Mouse (Mus musculus) gastrocnemius, postnatal 4 days (tissue): ENCODE measurements around the gene Cers6. TPM values are rescaled to one million over a fixed set of nuclear protein-coding genes. Genes with fewer than 3 reads are reported as not detected.

ENCODE experiments used
- DNase-seq, 2 experiments: peaks; one replicate each; pipeline ENCODE4 v3.0.0; 2021 to 2022; ENCODE audit warnings: low spot score in 2 of 2, mixed read lengths in 2 of 2
- total RNA-seq, 2 experiments: library from RNA; stranded (reverse); gene quantifications; 2 replicates each; pipeline ENCODE4 v1.2.3; 2021

Gene Cers6
- total RNA-seq, 2 experiments from 2014 or later: 11.4 to 11.7 TPM

GRCm38 (mm10) chr2:68915742-68916141 lies 54.5 kb downstream of the Cers6 start:
- DNase-seq: no peak

GRCm38 (mm10) chr2:68916299-68916698 lies 55.1 kb downstream of the Cers6 start:
- DNase-seq: no peak

DNA sequence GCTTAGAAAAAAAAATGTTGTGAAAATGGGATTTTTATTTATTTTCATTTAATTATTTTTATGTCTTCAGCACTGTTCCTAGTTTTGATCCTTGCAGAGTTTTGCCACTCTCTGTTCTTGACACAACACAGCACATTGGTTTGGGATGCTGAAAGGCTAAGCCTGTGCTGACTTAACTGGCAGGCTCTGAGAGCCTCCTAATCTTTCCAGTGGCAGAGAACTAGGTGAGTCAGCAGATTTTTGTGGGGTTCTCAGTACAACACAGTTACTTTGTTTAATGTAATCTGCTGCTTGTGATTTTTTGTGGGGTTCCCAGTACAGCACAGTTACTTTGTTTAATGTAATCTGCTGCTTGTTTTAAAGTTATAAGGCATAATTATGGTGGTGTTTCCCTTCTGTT lies 55.8 kb downstream of the Cers6 start:
- DNase-seq: no peak

GRCm38 (mm10) chr2:68917524-68917923 lies 56.3 kb downstream of the Cers6 start:
- no peak for DNase-seq

- DNase-seq: no peak
Observed at GRCm38 (mm10) chr2:68924344-68924743, 63.1 kb downstream of the Cers6 start.

DNA sequence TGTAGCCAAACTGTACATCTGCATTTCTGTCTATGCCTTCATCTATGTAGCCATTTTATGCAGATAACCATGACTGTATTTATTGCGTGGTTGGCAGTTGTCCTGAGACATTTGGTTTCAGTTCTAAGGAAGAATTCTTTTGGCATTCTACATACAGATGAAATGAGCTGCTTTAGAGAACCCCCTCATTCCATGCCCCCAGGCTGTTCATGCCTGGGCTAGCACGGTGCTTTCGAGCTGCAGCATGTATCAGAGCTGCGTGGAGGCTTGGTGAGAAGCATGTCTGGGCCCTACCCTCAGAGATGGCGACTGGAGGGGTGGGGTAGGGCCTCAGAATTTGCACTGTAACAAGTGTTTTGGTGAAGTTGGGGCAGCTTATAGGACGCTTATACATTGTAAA lies 64.3 kb downstream of the Cers6 start:
- DNase-seq: no peak

DNA sequence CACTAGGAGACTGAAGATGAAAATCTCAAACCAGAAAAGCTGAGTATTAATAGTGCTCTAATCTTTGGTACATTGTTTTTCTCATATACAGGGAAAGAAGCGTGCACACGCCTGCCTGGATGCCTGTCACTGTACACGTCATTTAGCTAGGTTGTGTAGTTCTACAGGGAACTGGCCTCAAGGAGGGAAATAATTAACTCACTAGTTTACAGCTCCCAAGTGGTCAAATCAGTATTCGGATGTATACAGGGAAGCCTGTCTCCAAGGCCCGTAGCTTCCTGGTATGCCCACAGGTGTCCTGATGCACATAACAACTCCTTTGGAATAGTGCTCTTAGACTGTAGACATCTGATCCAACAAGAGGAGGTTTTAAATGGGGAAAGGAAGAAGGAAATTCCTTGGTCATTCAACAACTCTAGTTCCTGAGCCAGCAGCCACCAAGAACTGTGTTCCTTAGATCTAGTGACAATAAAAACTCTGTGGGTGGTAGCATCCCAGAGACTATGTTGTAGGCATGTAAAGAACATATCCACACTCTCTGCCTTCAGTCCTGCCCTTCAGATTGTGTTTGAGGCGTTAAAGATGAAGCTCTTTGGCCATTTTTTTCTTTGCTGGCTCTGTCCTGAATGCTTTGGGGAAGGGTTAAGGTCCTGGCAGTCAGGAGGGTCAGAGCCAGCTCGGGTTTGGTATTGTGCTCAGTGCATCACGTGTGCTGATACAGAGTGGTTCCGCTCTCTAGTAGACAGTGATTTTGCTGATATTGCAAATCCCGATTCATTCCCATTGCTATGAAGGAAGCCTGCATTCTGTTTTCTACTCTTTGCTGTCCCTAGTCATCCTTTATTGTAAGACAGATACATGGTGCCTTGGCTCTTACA lies 65.9 kb downstream of the Cers6 start:
- no peak for DNase-seq

GRCm38 (mm10) chr2:68932240-68932639 lies 71.0 kb downstream of the Cers6 start:
- DNase-seq: no peak

- no peak for DNase-seq
Observed at GRCm38 (mm10) chr2:68932656-68933055, 71.4 kb downstream of the Cers6 start.

- no peak for DNase-seq
Observed at GRCm38 (mm10) chr2:68934651-68935050, 73.4 kb downstream of the Cers6 start.

GRCm38 (mm10) chr2:68935721-68936294 lies 74.6 kb downstream of the Cers6 start:
- no peak for DNase-seq

DNA sequence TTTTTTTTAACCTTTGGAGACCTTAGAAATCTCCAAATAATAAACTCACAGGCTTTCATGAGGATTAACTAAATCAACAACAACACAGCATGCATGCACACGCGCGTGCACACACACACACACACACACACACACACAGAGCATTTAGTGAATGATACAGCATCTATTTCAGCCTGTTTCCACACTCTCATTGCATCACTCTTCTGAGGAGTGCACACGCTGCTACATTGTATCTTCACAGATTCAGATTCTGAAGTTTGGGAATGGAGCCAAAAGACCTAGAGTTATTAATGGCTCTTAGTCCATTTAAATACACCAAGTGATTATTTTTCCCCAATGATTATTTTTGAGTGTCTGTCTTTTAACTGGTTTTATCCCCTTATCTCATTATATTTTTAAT lies 75.5 kb downstream of the Cers6 start:
- DNase-seq: no peak

GRCm38 (mm10) chr2:68937833-68938232 lies 76.6 kb downstream of the Cers6 start:
- no peak for DNase-seq

GRCm38 (mm10) chr2:68944898-68945297 lies 83.7 kb downstream of the Cers6 start:
- DNase-seq: no peak

DNA sequence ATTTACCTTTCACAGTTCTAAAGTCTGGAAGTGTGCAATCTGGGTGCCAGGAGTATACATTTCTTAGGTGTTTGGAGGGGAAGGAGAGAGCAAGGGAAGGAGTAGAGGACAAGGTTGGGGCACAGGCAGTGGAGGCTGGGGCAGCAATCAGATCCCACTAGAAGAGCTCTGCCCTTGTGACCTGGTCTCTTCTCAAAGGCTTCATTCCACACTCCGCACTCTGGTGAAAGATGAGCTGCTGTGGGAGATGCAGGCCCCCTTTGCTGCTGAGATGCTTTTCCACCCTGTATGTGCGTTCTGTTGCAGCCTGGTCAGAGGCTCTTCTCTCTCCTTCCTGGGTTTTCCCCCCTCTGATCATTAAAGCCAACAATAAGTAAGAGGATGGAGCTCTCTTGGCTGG lies 84.7 kb downstream of the Cers6 start:
- no peak for DNase-seq

GRCm38 (mm10) chr2:68946819-68947218 lies 85.6 kb downstream of the Cers6 start:
- no peak for DNase-seq

DNA sequence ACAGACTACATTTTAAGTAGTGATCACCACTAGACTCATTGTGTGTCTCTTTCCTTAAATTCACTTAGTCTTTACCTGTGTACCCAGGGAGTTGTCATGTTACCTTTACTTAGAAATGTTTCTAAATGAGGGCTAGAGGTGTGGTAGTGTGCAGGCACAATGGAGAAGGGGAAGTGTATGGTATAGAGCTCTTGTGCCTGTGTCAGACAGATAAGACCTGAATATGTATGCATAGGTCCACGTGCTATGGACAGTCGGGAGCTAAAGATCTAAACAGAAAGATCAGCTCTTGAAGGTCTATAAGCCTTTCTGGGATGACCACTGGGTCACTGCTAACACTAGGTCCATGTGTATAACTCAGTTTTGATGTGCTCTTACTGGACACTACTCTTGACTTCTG lies 87.9 kb downstream of the Cers6 start:
- DNase-seq: no peak

- no peak for DNase-seq
Observed at GRCm38 (mm10) chr2:68949728-68950127, 88.5 kb downstream of the Cers6 start.

DNA sequence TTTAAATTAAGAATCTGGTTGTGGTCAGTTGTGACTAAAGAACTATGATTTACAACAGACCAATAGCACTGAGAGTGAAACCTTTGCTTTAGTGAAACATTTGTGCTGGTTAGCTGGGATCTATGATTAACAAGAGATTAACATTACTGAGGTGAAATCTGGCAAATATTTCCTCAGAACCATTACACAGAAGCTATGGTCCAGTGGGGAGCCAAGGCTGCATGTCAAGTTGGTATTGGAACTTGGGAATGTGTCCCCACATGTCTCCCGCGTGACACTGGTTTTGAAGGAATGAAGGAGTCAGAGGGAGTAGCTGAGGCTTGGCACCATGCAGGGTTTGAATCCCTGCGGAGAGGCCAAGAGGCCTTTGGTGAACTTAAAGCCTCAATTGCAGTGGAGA lies 90.5 kb downstream of the Cers6 start:
- no peak for DNase-seq

DNA sequence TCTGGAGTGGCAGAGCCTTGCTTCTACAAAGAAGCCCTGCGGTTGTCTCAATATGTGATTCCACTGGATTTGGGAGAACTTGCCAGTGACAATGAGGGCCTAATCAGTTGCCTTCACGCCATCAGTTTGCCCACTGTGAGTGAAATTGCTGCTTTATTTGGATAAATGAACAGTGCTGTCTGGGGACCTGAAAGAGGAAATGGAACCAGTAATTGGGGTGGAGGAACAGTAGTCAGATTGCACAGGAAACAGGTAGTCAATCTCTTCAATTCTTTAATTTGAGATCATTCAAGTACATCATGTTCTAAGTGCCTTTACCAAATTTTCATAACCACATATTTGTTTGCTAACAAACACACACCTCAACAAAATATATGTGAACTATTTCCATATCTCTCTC lies 92.4 kb downstream of the Cers6 start:
- no peak for DNase-seq

GRCm38 (mm10) chr2:68955496-68955895 lies 94.3 kb downstream of the Cers6 start:
- DNase-seq: no peak

DNA sequence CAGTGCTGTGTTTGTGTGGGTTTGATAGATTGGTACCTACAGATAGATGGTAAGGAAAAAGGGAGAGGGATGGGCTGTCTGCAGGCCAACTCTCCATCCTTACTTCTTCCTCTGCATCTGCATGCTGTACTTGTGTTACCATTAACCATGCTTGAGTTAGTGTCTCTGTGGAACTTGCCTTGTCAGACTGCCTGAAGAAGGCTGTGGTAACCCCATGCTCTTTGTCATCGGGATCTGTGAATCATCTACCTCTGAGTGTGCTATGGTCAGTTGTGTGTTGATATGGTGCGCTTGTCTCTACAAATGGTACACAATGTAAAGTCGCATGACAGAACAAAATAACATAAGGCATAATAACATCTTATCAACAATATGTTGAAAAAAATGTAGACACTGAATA lies 94.9 kb downstream of the Cers6 start:
- DNase-seq: no peak

DNA sequence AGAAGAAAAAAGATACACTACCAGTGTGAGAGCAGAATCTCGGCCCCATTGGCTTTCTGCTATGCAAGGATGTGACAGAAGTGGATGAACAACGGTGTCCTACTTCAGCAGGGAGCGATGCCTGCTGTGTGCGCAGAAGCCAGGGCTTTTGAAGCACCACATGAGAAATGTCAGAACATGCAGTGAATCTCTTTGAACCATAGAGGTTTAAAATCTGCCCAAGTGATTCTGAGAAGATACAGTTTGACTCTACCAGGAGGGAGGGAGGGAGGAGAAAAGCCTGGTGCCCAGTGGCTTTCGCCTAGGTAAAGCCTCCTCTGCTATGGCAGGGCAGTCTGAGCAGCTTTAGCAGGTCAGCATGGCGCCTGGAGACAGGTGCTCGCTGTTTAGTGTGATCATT lies 96.6 kb downstream of the Cers6 start:
- no peak for DNase-seq
